Mouse (Mus musculus) cerebellum, adult 11 months (tissue): Measurements from ENCODE around the gene Tcp11x2.

Experiments
- DNase-seq: peaks from one replicate; pipeline ENCODE4 v3.0.0; 2022

Gene Tcp11x2

GRCm38 (mm10) chrX:135693633-135694032 lies at the start of gene Tcp11x2:
TSS of gene Tcp11x2 (minus strand) at chrX:135693790.
- DNase-seq, result no peak

GRCm38 (mm10) chrX:135743056-135743355 lies 49.4 kb upstream of the Tcp11x2 start:
- DNase-seq, result no peak

DNA sequence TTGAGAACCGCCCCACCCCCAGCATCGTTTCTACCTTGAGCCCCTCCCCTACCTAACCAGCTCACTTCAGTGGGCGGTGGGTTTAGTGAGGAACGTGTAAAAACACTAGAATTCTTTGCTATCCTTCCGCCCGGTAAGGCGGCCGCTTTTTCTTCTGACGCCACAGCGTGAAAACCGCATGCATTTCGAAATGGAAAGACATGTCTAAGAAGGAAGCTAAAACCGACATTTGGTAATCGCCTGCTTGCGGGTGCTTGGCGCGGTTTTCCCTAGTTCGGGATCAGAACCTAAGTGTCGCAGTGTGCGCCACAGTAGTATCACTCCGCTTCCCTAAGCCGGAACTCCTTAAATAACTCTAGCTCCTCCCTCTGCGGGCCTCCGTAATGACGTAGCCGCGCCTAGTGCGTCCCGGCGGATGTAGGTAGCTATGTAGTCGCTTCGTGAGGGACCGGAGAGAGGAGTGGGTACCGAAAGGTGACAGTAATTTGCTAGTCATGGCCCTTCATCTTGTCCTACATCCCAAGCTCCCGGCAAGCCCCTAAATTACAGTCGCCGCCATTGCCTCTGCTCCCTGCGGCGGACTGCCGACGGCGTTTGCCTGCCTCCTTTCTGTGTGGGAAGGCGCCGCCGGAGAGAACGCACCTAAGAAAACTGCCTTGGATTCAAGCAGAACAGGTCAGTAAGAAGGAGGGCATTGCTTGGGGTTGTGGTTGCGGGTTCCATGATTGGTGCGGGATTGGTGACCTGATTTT lies 48.9 kb upstream of the Tcp11x2 start, which contains the start of the genes Armcx5 and Gprasp1:
TSS of gene Armcx5 (plus strand) at position 430 of the 752 bp plus-strand sequence.
TSS of gene Gprasp1 (plus strand) at position 430 of the 752 bp plus-strand sequence.
- DNase-seq, result peak; percentile 82

- no peak for DNase-seq
Measured at GRCm38 (mm10) chrX:135738730-135739520, 45.3 kb upstream of the Tcp11x2 start.

DNA sequence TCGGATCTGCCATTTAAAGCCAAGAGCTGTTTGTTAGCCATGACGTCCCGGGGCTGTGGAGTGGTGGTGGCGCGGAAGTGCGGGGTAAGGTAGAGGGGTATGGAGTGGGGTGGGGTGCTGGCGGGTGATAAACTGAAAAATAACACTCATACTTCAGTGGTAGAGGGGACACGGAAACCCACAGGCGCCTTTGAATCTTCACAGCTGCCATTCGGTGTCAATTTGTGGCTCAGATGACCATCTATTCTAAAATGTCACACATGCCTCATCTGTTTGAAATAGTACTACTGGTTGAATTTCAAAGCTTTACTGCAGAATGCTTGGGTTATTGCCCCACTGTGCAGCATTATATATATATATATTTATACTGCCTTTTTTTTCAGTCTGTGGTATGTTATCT lies 31.6 kb upstream of the Tcp11x2 start, which contains the start of gene Tmsb15a:
TSS of gene Tmsb15a (minus strand) at position 101 of the 400 bp plus-strand sequence.
- DNase-seq, result no peak

GRCm38 (mm10) chrX:135712845-135713244 lies 19.3 kb upstream of the Tcp11x2 start:
- DNase-seq, result no peak

DNA sequence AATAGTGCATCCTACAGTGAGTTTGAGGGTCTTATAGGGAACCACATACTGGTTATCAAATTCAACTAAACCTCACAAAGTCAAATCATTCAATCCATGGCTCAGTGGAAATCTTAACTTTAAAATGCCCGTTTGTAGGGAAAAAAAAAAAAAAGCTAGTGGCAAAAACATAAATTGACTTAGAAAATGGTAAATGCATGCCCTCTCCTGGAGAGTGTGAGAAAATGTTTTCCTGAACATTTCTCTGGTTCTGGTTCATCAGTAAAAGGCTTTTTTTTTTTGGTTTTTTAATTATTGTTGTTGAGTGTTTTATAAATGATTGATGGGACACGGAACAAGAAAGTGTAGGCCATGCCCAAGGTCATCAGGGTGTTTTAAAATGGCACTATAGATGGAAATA lies 10.8 kb upstream of the Tcp11x2 start:
- DNase-seq, result no peak

DNA sequence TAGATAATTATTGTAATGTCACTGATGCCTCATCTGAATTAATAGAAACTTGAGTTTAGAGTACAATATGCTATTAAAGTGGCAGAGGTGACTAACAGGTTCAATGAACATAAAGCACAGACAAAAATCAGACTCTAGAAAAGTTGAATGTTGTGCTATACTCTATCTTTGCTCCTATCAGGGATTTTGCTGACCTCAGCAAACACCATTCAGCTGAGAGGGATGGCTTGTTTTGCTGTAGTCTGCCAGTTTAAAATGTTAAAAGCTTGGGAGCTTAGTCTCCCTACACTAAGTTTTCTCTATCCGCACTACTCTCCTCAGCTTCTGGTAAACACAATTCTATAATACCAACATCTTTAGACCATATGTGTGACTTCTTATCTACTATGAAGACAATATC lies 9.5 kb upstream of the Tcp11x2 start:
- no peak for DNase-seq

DNA sequence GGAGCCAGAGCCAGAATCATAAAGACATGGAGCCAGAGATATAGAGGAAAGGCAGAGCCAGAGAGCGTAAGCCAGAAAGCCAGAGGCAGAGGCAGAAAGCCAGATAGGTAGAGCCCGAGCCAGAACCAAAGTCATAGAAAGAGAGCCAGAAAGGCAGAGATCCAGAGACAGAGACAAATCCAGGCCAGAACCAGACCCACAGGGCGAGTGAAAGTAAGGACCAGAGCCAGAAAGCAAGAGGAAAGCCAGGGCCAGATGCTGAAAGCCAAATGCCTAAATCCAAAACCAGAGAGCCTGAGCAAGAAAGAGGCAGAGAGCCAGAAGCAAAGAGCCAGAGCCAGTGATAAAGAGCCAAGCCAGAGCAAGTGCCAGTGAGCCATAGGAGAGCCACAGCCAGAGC lies 5.8 kb downstream of the Tcp11x2 start:
- no peak for DNase-seq

DNA sequence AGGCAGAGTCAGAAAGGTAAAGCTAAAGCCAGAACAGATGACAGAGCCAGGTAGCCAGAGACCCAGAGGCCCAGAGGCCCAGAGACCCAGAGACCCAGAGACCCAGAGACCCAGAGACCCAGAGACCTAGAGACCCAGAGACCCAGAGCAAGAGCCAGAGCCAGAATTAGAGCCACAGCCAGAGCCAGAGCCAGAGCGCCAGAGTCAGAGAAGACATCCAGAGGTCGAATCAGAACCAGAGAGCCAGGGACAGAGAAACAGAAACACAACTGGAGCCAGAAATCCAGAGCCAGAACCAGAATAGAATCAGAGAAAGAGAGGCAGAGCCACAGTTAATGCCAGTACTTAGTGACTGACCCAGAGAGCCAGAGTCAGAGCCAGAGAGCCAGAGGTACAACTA lies 11.7 kb downstream of the Tcp11x2 start:
- DNase-seq, result no peak

GRCm38 (mm10) chrX:135652173-135652772 lies 41.3 kb downstream of the Tcp11x2 start:
- no peak for DNase-seq

- no peak for DNase-seq
Measured at GRCm38 (mm10) chrX:135627605-135628004, 66.0 kb downstream of the Tcp11x2 start, which contains the start of gene Prame. TSS of gene Prame (minus strand) at chrX:135627705.
